Mouse (Mus musculus) retina, adult 2 months (tissue): ENCODE measurements around the gene Rita1.

Source experiments
- DNase-seq: peaks from one replicate; pipeline ENCODE4 v3.0.0-alpha.2; 2012; ENCODE audit warnings: low read depth, low spot score

Gene Rita1

DNA sequence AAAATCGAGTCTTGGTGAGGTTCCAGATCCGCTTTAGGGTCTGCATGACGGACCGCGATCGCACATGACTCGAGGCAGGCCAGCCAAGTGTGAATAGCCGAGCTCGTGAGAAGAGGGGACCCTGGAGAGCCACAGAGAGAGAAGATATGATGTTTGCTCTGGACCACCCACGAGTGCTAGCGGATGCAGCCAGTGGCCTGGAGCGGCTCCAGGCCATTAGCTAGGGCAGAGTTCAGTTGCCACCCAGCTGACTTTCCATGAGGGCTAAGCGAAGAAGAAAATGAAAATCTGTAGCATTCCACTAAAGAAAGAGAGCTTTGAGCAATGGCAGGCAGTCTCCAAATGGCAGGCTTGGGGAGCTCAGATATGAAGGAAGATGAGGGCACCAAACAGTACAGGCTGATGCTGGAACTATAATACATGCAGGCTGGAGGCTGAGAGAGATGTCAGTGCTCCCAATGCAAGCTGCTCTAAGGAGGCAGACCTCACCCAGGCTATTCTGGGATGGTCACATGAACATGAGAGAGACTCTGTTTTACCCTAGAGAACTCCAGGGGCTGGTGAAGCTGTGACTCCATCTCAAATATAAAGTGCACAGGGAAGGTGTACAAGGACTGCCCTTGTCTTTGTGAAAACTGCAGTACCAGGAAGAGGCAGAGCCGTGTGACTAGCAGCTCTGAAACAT lies 41.2 kb downstream of the Rita1 start:
- no peak for DNase-seq

DNA sequence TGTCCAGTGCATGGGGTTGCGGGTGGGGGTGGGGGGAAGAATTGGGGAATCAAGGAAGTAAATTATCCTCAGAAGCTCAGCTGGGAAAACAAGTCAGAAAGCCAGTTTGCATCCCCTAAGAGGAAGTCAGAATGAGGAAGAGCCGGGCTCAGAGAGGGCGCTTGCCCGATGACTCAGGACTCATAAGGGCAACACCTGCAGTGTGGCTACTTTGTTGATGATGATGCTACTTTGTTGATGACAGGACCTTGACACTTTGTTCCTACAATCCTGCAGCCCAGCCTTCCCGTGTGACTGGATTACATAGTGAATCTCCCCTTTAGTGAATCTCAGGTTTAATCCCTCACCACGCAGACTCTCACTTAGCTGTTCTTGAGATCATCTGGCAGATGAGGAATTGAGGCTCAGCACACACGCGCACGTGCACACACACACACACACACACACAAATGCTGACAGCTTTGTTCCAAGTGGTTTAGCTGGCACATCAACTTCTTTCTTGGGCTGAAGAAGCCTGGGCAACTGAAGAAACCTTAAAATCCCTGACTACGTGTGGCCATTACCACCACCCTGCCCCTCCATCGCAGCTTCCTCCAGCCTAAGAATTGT lies 42.0 kb downstream of the Rita1 start:
- no peak for DNase-seq

DNA sequence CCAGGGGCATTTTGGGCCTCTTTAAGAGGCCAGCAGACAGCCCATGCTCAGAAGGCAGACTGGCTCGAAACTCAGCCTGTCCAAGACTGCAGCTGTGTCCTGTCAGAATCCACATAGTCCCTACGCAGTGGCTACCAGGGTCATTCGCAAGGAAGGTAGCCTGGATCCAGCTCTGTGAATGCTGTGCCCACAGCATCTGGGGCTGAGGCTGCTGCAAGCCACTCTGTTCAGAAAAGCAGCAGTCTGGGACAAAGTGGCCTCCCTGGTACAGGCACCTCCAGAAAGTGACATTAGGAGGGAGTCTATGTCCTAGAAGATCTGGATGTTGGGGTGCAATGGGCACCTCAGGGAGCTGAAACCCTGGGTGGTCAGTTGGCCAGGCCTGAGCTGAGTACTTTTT lies 42.6 kb downstream of the Rita1 start:
- no peak for DNase-seq

DNA sequence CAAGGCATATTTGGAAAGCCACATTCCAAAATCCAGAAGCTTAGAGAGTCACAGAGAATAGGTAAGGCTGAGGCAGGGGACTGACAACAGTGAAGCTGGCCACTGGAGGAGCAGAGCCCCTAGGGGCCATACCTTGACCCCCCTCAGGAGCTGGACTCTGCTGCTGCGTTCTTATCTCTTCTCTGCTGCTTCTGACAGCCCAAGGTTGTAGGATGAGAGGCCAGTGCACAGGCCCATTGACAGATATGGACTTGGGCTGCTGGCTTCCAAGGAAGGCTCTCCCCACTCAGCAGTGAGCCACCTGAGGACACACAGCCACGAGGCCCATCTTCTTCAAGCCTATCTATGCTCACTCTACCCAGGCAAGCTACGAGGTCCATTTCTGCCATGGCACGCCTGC lies 43.4 kb downstream of the Rita1 start:
- DNase-seq = no peak

DNA sequence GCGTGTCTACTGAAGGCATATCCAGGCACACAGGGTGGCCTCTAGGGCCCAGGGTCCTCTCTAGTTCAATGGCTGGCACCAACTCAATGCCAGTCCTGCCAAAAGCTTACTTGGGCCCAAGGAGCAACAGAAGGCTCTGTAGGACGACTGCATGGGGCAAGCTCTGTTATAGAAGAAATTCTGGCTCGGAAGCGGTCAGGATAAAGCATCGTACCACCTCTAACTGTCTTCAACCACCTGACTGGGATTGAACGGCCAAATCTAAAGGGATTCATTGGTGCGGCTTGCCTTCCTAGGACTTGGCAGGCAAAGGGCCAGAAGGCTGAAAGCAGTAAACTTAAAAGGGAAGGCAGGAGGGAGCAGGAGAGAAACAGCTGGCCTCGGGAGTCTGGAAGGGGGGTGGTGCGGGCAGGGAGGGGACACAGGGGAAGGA lies 44.0 kb downstream of the Rita1 start:
- DNase-seq = no peak

DNA sequence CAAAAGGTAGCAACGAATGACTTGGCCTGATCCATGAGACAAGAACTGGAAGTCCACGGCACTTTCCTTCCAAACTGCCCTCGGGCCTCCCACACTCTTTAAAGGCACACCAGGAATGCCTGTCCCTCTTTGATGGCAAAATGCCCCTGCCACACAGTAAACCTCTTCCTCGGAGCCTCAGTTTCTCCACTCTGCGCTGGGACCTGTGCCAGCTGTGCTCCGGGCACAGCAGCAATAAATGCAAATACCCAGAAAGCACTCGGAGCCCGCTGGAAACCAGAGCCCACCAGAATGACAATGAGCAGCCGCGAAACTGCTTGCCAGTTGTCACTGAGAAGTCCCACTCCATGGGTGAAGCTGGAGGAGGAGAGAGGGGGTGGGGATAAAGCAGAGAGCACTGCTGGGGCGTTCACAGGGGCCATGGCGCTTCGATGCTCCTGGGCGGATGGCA lies 44.6 kb downstream of the Rita1 start:
- DNase-seq = no peak

DNA sequence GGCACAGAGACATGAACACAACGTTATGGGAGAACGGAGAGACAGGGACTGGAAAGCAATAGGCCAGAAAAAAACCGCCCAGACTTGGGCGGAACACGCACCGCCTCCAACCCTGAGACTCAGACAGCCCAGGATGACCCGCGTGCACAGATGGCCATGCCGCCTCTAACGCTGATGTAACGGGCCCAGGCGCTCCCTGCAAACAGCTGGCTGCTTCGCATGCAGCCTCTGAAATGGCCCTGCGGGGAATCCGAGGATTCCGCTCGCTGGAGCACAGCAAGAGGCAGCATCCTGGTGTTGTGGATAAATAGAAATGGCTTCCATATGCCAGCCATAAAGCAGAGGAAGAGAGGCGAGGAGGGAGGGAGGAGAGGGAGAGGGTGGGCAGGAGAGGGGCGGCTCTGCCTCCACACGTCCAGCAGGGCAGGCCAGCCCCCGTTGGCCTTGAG lies 45.1 kb downstream of the Rita1 start:
- DNase-seq = no peak

DNA sequence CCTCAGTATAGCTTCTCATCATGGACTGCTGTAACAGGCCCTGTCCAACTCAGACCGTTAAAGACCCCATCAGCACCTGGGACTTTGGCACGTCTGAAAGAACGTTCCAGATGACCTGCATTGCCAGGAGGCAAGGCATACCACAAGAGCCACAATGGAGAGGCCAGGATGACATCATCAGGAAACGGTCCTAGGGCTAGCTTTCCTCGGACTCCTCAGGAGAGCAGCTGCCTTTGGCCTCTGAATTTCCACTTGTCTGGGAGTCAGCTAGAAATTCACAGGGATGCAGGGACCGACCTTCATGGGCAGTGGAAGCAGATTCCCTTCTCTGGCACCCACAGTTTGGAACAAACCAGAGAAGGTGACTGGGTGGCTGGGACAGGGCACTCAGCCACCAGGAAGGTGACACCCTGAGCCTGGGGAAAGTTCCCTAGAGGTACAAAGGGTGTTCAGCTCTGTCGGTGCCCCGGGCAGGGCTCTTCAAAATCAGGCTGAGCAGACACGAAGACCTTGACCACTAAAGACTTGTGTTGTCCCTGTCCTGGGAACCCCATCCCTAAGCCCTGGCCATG lies 45.6 kb downstream of the Rita1 start:
- no peak for DNase-seq

DNA sequence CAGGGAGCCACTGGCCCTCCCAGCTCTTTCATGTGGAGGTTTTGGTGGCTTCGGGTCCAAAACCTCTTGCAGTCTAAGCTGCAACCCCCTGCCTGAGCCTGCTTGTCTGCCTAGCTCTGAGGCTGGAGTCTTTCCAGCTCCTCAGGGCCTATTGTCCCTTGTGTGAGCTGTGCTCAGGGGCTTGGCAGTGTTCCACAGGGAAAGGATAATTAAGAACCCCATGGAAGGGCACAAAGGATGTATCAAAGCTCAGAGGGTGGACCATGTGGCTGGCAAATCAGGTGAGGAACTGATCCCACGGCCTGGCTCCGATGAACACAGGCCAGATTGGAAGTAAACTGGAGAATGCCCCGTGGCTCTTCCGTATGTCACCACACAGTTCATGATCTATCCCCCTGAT lies 46.3 kb downstream of the Rita1 start:
- no peak for DNase-seq

DNA sequence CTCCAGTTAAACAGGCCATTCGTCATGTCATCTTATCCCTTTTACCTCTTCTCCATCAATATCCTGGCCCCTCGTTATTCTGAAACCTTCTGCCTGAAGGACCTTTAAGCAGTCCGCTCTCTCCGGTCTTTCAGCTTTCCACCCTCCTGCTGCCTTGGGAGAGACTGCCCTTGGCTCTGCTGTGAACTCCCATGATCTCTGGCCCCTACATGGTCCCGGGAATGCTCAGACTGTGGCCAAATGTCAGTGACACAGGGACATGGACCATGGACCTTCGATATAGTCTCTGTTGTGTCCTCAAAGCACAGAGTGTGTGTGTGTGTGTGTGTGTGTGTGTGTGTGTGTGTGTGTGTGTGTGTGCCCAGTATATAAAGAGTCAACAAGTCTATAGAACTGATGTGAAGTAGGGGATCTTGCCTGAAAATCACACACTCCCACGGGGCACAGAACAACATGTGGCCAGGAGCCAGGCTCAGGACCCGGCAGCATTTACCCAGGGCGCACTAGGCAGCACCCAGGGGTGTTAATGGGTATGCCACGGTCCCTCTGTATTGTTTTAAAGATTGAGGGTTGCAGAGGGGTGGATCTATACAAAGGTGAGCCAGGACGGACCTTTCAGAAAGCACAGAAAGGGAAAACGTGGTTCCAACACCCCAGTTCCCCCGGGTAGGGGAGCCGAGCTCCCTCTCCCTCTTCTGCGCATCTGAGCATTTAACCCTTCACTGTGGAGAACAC lies 47.1 kb downstream of the Rita1 start:
- DNase-seq = no peak

DNA sequence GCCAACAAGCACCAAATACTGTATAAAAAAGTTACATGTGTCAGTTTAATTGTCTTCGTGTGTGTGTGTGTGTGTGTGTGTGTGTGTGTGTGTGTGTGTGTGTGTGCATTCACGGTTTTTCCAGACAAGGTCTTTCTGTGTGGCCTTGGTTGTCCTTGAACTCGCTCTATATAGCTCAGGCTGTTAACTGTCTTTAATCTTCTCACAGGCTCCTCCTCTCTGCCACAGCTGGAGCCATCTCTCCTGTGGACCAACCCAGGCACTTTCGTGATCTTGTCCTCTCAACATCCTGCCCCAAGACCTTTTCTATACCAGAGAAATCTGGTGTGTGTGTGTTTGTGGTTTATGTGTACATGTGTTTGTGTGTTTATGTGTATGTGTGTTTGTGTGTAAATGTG lies 48.5 kb downstream of the Rita1 start:
- no peak for DNase-seq

DNA sequence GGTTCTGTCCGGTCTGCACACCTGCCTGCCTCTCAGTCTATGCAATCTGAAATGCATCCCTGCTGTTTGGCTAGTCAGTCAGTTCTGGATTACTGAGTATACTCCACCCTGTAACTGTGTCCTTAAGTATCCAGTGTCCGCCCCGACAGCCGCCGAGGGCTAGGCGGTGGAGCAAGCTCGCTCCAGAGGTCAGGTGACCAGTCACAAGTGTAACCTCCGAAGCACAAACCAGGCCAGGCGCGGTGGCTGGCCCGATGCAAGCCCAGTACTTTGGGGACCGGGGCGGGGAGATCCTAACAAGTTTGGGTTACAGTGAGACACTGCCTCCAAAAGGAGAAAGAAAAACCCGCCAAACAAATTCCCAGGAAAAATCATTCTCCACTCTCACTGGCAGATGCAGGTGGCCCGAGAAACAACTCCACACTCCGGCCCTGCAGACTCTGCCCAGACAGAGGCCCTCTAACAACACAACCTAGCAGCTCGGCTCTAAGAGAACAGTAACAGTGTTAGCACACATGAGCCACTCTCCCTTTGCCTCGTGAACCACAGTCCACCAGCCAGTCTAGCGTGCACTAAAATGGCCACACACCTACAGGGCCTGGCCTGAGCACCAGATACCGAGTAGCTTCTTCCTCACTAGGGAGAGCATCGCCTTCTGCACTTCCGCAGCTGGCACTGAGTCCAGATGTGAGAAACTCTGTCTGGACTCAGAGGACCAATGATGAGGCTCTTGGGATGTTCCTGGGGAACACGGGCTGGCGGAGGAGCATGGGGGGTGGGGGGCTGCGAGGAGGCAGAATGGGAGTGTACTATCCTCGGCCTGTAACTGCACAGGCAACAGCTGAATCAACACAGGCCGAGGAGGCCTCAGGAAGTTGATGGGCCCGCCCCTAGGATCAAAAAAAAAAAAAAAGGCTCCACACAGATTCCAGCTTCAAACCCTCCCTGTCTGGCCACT lies 49.2 kb downstream of the Rita1 start:
- DNase-seq = no peak

DNA sequence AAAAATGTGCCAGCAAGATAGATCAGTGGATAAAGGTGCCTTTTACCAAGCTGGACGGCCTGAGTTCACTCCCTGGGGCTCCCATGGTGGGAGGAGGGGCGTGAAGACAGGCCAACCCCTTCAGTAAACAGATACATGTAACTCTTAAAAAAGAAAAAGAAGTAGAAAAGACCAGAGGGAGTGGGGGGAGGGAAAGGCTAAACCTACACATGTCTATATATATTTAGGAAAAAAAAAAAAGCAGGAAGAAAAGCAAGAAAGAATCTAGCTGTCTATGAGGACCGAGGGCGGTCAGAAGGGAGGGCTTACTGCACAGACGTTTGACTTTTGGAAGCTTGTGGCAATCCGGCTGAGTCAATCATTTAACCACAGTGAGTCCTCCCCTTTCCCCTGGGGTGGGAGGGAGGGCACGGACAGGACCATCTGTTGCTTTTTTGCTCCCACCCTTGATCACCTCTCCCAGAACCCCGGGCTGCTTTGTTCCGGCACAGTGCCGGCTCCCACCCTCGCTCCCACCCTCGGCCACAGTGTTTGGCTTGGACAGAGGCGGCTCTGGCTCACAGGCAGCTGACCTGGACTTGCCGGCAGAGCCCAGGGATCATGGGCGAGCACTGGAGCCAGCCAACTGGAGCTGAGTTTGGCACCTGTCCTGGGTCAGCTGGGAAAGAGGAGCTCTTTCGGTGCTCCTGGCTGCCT lies 51.6 kb downstream of the Rita1 start:
- DNase-seq = no peak

DNA sequence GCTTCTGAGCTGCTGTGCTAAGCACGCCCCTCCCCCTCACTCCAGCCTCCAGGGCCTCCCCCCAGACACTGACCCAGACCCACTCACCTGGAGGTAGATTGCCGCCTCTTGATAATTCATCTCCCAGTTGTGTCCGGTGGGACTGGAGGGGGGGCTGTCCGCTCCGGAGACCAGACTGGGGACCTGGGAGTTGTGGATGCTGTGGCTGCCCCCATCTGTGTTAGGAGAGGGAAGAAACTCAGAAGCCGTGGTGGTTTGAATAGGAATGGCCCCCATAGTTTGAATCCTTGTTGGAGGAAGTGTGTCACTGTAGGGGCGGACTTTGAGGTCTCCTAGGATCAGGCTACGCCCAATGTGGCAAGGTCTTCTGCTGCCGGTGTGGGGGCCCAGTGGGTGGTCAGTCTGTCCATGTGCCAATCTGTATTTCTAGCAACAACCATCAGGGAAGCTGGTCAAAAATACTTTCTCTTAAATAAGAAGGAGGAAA lies 52.2 kb downstream of the Rita1 start:
- no peak for DNase-seq

DNA sequence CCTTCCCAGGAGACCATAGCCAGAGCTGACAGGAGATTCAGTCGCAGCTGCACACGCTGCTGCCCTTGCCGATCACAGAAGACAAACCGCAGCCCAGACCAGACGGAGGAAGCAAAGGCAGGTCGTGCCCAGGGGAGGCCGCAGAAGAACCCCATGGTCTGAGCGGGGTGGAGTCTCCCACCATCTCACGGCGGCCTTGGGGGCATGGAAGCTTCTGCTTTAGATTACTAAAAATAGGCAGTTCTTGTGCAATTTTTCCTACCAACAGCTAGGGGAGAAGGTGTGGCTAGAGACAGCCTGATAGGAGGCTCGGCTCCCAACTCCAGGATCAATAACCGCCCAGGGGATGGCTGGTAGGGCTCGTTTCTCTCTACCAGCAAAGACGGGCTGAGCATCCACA lies 53.6 kb downstream of the Rita1 start:
- no peak for DNase-seq

DNA sequence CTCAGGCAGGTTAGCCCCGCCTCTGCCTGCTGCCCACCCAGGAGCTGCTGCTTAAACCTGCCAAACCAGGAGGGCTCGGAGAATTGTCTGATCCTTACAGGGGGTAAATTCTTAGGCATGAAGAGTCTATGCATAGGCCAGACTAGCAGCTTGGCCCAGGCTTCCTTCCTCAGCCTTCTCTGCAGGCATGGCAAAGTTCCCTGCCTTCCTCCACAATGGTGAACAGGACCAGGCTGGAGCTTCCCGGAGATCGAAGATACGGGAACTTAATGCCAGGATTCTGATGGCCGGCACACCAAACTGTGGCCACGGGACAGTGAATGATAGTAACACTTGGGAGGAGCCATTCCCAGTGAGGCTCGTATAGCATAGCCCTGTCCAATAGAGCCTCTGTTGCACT lies 54.3 kb downstream of the Rita1 start:
- DNase-seq = no peak

DNA sequence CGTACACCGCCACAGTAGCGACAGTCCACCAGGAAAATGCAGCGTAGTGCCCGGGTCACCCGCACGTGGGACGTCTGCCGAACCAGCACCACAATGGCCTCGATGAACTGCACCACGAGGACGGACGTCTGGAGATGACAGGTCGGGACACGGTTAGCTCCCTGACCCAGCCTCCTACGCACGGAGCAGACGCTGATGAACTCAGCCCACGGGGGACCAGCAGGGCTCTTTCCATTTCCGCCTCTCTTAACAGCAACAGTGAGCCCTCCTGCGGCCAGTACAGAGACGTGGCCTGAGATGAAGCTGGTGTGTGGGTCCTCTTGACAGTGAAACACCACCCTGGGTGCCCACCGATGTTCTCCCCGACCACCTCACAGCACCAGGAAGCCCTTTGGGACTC lies 56.5 kb downstream of the Rita1 start:
- DNase-seq = no peak

DNA sequence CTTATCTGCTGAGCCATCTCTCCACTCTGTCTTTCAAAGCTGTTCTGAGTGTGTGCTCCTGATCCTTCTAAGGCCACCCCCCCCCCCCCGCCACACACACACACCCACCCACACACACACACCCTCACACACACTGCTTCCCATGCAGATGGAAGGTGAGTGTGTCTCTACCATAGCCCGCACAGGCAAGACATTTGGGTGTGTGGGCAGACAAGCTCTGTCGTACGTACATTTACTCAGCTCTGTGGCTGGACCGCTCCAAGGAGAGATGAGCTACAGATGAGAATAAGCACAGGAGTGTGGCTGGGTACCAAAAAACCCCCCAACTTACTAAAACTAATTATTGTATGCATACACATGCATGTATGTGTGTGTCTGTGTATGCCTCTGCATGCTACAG lies 61.7 kb downstream of the Rita1 start:
- DNase-seq = no peak

DNA sequence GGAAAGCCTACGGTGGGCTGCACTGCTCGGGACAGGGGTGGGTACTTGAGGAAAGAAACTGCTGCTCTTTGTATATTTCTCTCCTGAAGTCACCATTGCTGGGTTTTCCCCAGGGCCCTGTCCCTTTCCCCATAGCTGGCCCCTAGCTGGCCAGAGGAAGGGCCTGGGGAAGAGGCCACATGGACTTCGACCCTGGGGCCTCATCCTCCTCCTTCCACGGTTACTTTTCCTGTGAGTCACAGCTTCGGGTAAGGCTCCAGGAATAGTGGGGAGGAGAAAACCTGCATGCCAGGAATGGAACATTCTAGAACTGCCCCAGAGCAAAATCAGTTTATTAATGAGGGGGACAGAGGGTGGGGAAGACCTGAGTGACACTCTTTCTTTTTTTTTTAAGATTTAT lies 62.3 kb downstream of the Rita1 start:
- no peak for DNase-seq

DNA sequence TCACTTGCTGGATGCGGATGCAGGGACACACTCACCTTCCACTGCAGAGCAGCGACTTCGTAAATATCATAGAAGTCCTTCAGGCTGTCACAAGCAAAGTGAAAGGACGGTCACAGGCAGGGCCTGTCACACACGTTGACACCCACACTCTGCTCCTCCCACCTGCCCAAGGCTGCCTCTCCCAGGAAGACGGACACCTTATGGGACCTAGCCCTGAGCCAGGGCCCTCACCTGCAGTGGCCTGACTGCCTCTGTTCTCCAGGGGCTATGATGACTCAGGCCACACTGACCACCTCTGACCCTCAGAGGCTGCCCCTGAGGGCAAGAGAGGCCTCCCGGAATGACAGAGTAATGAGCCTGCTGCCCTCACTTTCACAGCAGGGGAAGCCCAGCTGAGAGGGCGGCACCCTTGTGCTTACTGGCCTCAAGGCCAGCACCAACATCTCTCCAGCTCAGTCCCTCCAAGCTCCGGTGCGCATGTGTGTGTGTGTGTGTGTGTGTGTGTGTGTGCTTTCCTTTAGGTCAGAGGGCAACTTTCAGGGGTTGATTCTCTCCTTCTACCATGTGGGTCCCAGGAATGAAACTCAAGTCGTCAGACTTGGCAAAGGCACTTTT lies 64.0 kb downstream of the Rita1 start:
- no peak for DNase-seq
